Mouse (Mus musculus): ENCODE data around the gene Ifitm5. TPM values are rescaled to one million over a fixed set of nuclear protein-coding genes. Genes with fewer than 3 reads are reported as not detected.

Ifitm5 gene
- polyA plus RNA-seq, 1 experiment: 1.9 TPM

DNA sequence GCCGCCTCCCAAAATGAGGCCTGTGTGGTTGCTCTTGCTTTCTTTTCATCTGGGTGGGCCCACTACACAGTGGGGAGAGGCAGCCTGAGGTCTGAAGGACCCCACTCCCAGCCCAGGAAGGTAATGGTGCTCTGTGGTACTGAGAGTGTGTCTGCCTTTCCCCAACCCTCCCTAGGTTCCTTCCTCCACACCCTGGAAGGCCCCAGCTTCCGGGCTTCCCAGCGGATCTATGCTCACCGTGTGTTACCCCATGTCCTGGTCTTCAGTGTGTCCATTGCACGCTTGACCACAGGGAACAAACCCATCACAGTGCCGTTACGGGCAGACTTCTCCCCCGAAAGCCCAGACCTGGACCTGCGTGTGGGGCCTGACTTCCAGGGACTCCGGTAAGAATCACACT, 7.3 kb downstream of the Ifitm5 start:
- peak overlapping the region; percentile 88; the same call in 1 of the 2 replicates for H3K27ac ChIP-seq (ENCODE audit: insufficient read depth, low read depth, low read length)
- H3K4me3 ChIP-seq (ENCODE audit: insufficient read depth, low read length): no peak overlapping the region
- H3K4me1 ChIP-seq (ENCODE audit: control insufficient read depth, insufficient read depth, low read length): peaks cover 36% of the 10 kb centered on the region

DNA sequence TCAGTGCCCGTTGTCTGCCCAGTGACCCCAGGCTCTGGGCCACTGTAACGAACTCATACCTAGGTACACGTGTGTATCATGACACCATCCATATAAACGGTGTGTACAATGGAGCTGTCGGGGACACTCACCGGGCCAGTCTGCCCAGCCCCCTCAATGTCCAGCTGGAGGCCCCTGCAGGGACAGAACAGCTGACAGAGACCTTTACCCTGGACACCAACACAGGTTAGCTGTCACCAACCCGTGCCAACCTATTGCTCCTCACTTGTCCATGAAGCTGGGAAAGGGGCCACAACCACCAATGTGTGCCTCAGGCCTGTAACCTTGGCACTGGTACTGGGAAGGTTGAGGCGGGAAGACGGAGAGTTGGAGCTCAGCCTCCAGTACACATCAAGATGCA, 7.8 kb downstream of the Ifitm5 start:
- H3K27ac ChIP-seq (ENCODE audit: insufficient read depth, low read depth, low read length): peak overlapping the region; percentile 88
- TF ChIP-seq POLR2A (IDR thresholded peaks at IDR 0.05; ENCODE audit: borderline replicate concordance, low read depth, low read length): no peak
- no peak for TF ChIP-seq CTCF (IDR thresholded peaks at IDR 0.05; ENCODE audit: low read depth, low read length)
- peaks cover 32% of the 10 kb centered on the region for H3K4me1 ChIP-seq (ENCODE audit: control insufficient read depth, insufficient read depth, low read length)
- H3K4me3 ChIP-seq (ENCODE audit: insufficient read depth, low read length): peak overlapping the region; percentile 61

More for the DNA sequence above, 7.3 kb downstream of the Ifitm5 start:
- TF ChIP-seq POLR2A (IDR thresholded peaks at IDR 0.05; ENCODE audit: borderline replicate concordance, low read depth, low read length) (no peak), CTCF (IDR thresholded peaks at IDR 0.05; ENCODE audit: low read depth, low read length) (no peak)

GRCm38 (mm10) chr7:140941222-140942051, 8.7 kb downstream of the Ifitm5 start, which contains the start of gene Pgghg:
Gene Pgghg (plus strand): TSS chr7:140941391.
- Histone ChIP-seq H3K4me3 (ENCODE audit: insufficient read depth, low read length) (peak within 1 kb of the TSS; percentile 68), H3K4me1 (ENCODE audit: control insufficient read depth, insufficient read depth, low read length) (peaks cover 23% of the 10 kb centered on the region), H3K27ac (ENCODE audit: insufficient read depth, low read depth, low read length) (peak within 1 kb of the TSS; percentile 98)
- TF ChIP-seq CTCF (IDR thresholded peaks at IDR 0.05; ENCODE audit: low read depth, low read length): peak; percentile 66
- peak; percentile 70 for TF ChIP-seq POLR2A (IDR thresholded peaks at IDR 0.05; ENCODE audit: borderline replicate concordance, low read depth, low read length)

GRCm38 (mm10) chr7:140939669-140940171, 10.4 kb downstream of the Ifitm5 start:
- no peak overlapping the region for H3K27ac ChIP-seq (ENCODE audit: insufficient read depth, low read depth, low read length)
- TF ChIP-seq CTCF (IDR thresholded peaks at IDR 0.05; ENCODE audit: low read depth, low read length) (no peak), POLR2A (IDR thresholded peaks at IDR 0.05; ENCODE audit: borderline replicate concordance, low read depth, low read length) (no peak)
- H3K4me3 ChIP-seq (ENCODE audit: insufficient read depth, low read length): no peak overlapping the region
- peaks cover 21% of the 10 kb centered on the region for H3K4me1 ChIP-seq (ENCODE audit: control insufficient read depth, insufficient read depth, low read length)

DNA sequence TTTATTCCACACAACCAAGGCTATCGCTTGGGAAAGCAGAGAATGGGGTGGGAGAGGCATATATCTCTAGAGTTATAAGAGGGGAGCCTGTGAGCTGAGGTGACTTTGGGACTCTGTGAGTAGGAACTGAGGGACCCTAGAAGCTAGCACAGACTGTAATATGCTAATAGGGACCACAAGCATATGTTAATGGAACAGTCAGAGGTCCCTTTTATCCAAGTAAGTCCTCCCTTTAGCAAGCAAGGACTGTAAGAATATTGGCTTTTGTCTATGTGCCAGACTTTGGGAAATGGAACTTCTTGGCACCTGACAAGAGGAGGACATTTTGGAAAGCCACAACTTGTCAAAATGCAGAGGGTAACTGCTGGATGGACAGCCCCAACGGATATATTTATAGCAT, 11.2 kb downstream of the Ifitm5 start:
- H3K27ac ChIP-seq (ENCODE audit: insufficient read depth, low read depth, low read length): no peak overlapping the region
- TF ChIP-seq POLR2A (IDR thresholded peaks at IDR 0.05; ENCODE audit: borderline replicate concordance, low read depth, low read length) (no peak), CTCF (IDR thresholded peaks at IDR 0.05; ENCODE audit: low read depth, low read length) (no peak)
- no peak overlapping the region for H3K4me3 ChIP-seq (ENCODE audit: insufficient read depth, low read length)
- H3K4me1 ChIP-seq (ENCODE audit: control insufficient read depth, insufficient read depth, low read length): peaks cover 21% of the 10 kb centered on the region

GRCm38 (mm10) chr7:140938436-140938835, 11.7 kb downstream of the Ifitm5 start:
- no peak for TF ChIP-seq POLR2A (IDR thresholded peaks at IDR 0.05; ENCODE audit: borderline replicate concordance, low read depth, low read length)
- no peak for TF ChIP-seq CTCF (IDR thresholded peaks at IDR 0.05; ENCODE audit: low read depth, low read length)
- peaks cover 21% of the 10 kb centered on the region for H3K4me1 ChIP-seq (ENCODE audit: control insufficient read depth, insufficient read depth, low read length)
- no peak overlapping the region for H3K27ac ChIP-seq (ENCODE audit: insufficient read depth, low read depth, low read length)
- H3K4me3 ChIP-seq (ENCODE audit: insufficient read depth, low read length): no peak overlapping the region

- H3K4me3 ChIP-seq (ENCODE audit: insufficient read depth, low read length): no peak overlapping the region
- H3K27ac ChIP-seq (ENCODE audit: insufficient read depth, low read depth, low read length): no peak overlapping the region
- no peak for TF ChIP-seq POLR2A (IDR thresholded peaks at IDR 0.05; ENCODE audit: borderline replicate concordance, low read depth, low read length)
- TF ChIP-seq CTCF (IDR thresholded peaks at IDR 0.05; ENCODE audit: low read depth, low read length): no peak
- no peaks in the 10 kb centered on the region for H3K4me1 ChIP-seq (ENCODE audit: control insufficient read depth, insufficient read depth, low read length)
Measured at GRCm38 (mm10) chr7:140927181-140927580, 22.9 kb downstream of the Ifitm5 start.

GRCm38 (mm10) chr7:140923070-140923775, 26.9 kb downstream of the Ifitm5 start:
- H3K4me1 ChIP-seq (ENCODE audit: control insufficient read depth, insufficient read depth, low read length): peaks cover 2% of the 10 kb centered on the region; the same call in 1 of the 2 replicates
- TF ChIP-seq CTCF (IDR thresholded peaks at IDR 0.05; ENCODE audit: low read depth, low read length): no peak
- no peak for TF ChIP-seq POLR2A (IDR thresholded peaks at IDR 0.05; ENCODE audit: borderline replicate concordance, low read depth, low read length)
- H3K4me3 ChIP-seq (ENCODE audit: insufficient read depth, low read length): no peak overlapping the region
- H3K27ac ChIP-seq (ENCODE audit: insufficient read depth, low read depth, low read length): no peak overlapping the region

- peaks cover 3% of the 10 kb centered on the region; the same call in 1 of the 2 replicates for H3K4me1 ChIP-seq (ENCODE audit: control insufficient read depth, insufficient read depth, low read length)
- H3K27ac ChIP-seq (ENCODE audit: insufficient read depth, low read depth, low read length): no peak overlapping the region
- peak overlapping the region; percentile 45 for H3K4me3 ChIP-seq (ENCODE audit: insufficient read depth, low read length)
- TF ChIP-seq POLR2A (IDR thresholded peaks at IDR 0.05; ENCODE audit: borderline replicate concordance, low read depth, low read length) (no peak), CTCF (IDR thresholded peaks at IDR 0.05; ENCODE audit: low read depth, low read length) (no peak)
Measured at GRCm38 (mm10) chr7:140922398-140923069, 27.6 kb downstream of the Ifitm5 start.

Data from bone marrow macrophage, adult 2 months (primary cell).